Mouse (Mus musculus): ENCODE measurements around the gene Klk13. TPM values are rescaled to one million over a fixed set of nuclear protein-coding genes. Genes with fewer than 3 reads are reported as not detected.

Klk13 gene
- polyA plus RNA-seq, 1 experiment from 2014 or later = not detected

DNA sequence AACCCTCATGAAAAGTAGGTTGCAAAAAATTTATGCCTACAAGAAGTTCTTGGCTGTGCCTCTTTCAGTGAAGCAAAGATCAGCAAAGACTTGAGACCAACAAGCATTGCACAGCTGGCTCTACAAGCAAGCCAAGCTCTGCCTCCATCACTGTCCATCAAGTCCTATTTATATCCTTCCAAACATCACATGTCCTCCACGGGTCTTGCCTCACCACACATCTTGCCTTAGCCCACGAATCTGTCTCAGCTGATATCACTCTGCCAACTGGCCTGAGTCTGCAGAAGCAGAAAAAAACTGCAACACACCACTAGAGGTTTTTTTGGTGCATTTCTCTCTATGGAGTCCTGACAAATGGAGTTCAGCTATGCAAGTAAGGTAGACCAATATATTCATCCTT is 40.4 kb downstream of the Klk13 start:
- Histone ChIP-seq H3K4me3 (ENCODE audit: low read depth, low read length) (no peak overlapping the region), H3K9ac (ENCODE audit: low read length) (no peak overlapping the region), H3K36me3 (ENCODE audit: control insufficient read depth, insufficient read depth, low read length) (no peaks in the 10 kb centered on the region), H3K4me2 (ENCODE audit: low read depth) (no peak overlapping the region), H3K9me3 (ENCODE audit: control insufficient read depth, low read length) (no peaks in the 10 kb centered on the region), H3K27me3 (ENCODE audit: control insufficient read depth, insufficient read depth, low read length) (no peaks in the 10 kb centered on the region), H3K27ac (ENCODE audit: low read depth, low read length) (no peak overlapping the region), H3K4me1 (ENCODE audit: control insufficient read depth, insufficient read depth, low read length) (no peaks in the 10 kb centered on the region)
- no peak for DNase-seq (ENCODE audit: low spot score)
- ATAC-seq (ENCODE audit: insufficient read depth, low FRiP score, low TSS enrichment) = no peak
- WGBS = 67% methylated on average over 2 of the region's 2 CpGs

DNA sequence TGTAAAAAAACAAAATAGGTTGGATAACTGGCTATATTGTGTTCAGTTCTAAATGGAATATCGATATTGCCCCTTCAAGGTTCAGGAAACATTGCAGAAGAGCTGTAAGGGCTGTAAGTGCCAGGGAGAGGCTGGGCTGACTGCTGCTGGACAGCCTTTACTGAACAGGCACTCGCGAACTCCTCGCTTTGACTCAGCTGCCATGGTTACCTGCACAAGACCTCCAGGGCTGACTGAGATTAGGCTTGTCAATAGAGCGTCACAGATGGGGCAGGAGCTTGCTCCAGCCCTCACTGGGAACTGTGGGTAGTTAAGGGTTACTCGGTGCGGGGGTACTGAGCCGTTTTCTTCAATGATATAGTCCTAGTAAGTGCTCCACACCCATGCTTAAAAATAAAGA is 54.1 kb downstream of the Klk13 start:
- no peak overlapping the region for H3K27ac ChIP-seq (ENCODE audit: low read depth, low read length)
- no peak overlapping the region for H3K9ac ChIP-seq (ENCODE audit: low read length)
- WGBS = 55% methylated on average over 8 of the region's 8 CpGs
- no peaks in the 10 kb centered on the region for H3K9me3 ChIP-seq (ENCODE audit: control insufficient read depth, low read length)
- no peaks in the 10 kb centered on the region for H3K27me3 ChIP-seq (ENCODE audit: control insufficient read depth, insufficient read depth, low read length)
- H3K4me3 ChIP-seq (ENCODE audit: low read depth, low read length) = no peak overlapping the region
- H3K4me2 ChIP-seq (ENCODE audit: low read depth) = no peak overlapping the region
- H3K4me1 ChIP-seq (ENCODE audit: control insufficient read depth, insufficient read depth, low read length) = no peaks in the 10 kb centered on the region
- DNase-seq (ENCODE audit: low spot score) (no peak), ATAC-seq (ENCODE audit: insufficient read depth, low FRiP score, low TSS enrichment) (no peak)
- H3K36me3 ChIP-seq (ENCODE audit: control insufficient read depth, insufficient read depth, low read length) = no peaks in the 10 kb centered on the region

DNA sequence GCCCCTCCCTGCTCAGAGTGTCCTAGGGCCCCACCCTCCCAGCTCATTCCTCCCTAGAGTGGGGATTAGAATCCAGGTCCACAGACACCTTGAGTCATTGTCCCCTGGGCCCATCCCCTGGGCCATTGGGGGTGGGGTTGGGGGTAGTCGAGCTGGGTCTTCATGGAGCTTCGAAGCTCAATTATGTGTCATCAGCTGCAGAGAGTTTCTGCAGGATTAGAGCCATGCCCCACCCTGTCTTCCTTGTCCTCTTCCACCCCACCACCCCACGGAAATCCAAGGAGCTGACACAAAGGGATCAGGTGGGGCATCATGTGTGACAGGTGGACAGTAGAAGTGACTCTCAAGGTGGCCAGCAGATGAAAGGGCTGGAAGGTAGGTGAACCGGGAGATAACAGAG is 56.2 kb downstream of the Klk13 start, which contains the start of gene Klk12:
TSS of gene Klk12 (plus strand) at position 301 of the 400 bp plus-strand sequence.
- Histone ChIP-seq H3K4me1 (ENCODE audit: control insufficient read depth, insufficient read depth, low read length) (no peaks in the 10 kb centered on the region), H3K4me3 (ENCODE audit: low read depth, low read length) (no peak within 1 kb of the TSS), H3K4me2 (ENCODE audit: low read depth) (no peak within 1 kb of the TSS), H3K36me3 (ENCODE audit: control insufficient read depth, insufficient read depth, low read length) (no peaks in the 10 kb centered on the region), H3K27me3 (ENCODE audit: control insufficient read depth, insufficient read depth, low read length) (no peaks in the 10 kb centered on the region), H3K27ac (ENCODE audit: low read depth, low read length) (no peak within 1 kb of the TSS), H3K9me3 (ENCODE audit: control insufficient read depth, low read length) (no peaks in the 10 kb centered on the region), H3K9ac (ENCODE audit: low read length) (no peak within 1 kb of the TSS)
- 85% methylated on average over 4 of the region's 4 CpGs for WGBS
- DNase-seq (ENCODE audit: low spot score) (no peak), ATAC-seq (ENCODE audit: insufficient read depth, low FRiP score, low TSS enrichment) (no peak)

DNA sequence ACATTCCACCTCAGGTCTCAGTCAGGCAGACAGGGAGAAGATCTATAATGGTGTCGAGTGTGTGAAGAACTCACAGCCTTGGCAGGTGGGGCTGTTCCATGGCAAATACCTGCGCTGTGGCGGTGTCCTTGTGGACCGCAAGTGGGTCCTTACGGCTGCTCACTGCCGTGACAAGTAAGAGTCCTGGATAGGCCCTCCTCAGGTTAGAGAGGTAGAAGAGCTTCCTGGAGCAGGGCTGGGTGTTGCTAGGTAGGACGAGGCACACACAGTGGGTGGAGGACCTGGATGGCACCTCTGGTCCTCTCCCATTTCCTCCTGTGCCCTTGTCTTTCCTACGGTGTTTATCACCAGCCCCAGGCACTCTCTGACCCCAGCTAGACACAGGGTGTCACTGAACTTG is 57.3 kb downstream of the Klk13 start:
- H3K4me1 ChIP-seq (ENCODE audit: control insufficient read depth, insufficient read depth, low read length) = no peaks in the 10 kb centered on the region
- no peak for DNase-seq (ENCODE audit: low spot score)
- no peak overlapping the region for H3K4me2 ChIP-seq (ENCODE audit: low read depth)
- ATAC-seq (ENCODE audit: insufficient read depth, low FRiP score, low TSS enrichment) = no peak
- H3K9ac ChIP-seq (ENCODE audit: low read length) = no peak overlapping the region
- no peaks in the 10 kb centered on the region for H3K27me3 ChIP-seq (ENCODE audit: control insufficient read depth, insufficient read depth, low read length)
- no peak overlapping the region for H3K27ac ChIP-seq (ENCODE audit: low read depth, low read length)
- H3K4me3 ChIP-seq (ENCODE audit: low read depth, low read length) = no peak overlapping the region
- WGBS = 91% methylated on average over 8 of the region's 8 CpGs
- no peaks in the 10 kb centered on the region for H3K36me3 ChIP-seq (ENCODE audit: control insufficient read depth, insufficient read depth, low read length)
- no peaks in the 10 kb centered on the region for H3K9me3 ChIP-seq (ENCODE audit: control insufficient read depth, low read length)

DNA sequence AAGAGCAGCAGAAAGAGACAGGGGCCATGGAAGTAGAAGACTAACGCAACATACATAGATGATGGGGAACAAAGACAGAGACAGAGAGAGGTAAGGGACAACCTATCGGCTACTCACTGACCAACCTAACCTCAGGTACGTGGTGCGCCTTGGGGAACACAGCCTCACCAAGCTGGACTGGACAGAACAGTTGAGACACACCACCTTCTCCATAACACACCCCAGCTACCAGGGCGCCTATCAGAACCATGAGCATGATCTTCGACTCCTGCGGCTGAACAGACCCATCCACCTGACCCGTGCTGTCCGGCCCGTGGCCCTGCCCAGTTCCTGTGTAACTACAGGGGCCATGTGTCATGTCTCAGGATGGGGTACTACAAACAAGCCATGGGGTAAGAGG is 58.3 kb downstream of the Klk13 start:
- DNase-seq (ENCODE audit: low spot score) (no peak), ATAC-seq (ENCODE audit: insufficient read depth, low FRiP score, low TSS enrichment) (no peak)
- Histone ChIP-seq H3K4me3 (ENCODE audit: low read depth, low read length) (no peak overlapping the region), H3K4me2 (ENCODE audit: low read depth) (no peak overlapping the region), H3K27me3 (ENCODE audit: control insufficient read depth, insufficient read depth, low read length) (no peaks in the 10 kb centered on the region), H3K9me3 (ENCODE audit: control insufficient read depth, low read length) (no peaks in the 10 kb centered on the region), H3K27ac (ENCODE audit: low read depth, low read length) (no peak overlapping the region), H3K4me1 (ENCODE audit: control insufficient read depth, insufficient read depth, low read length) (no peaks in the 10 kb centered on the region), H3K36me3 (ENCODE audit: control insufficient read depth, insufficient read depth, low read length) (no peaks in the 10 kb centered on the region), H3K9ac (ENCODE audit: low read length) (no peak overlapping the region)
- WGBS = 95% methylated on average over 10 of the region's 10 CpGs

DNA sequence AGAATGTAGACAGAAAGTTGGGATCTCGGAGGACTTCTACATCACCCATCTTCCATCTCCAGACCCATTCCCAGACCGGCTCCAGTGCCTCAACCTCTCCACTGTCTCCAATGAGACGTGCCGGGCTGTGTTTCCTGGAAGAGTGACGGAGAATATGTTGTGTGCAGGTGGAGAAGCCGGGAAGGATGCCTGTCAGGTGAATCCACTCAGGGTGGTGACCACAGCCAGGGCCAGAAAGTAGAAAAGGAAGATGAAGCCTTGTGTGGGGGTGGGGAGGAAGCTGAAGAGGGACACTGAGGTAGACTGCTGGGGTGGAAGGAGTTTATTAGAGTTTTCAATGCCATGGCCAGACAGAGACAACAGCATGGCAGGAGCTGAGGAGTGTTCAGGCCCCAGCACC is 59.5 kb downstream of the Klk13 start:
- Histone ChIP-seq H3K27ac (ENCODE audit: low read depth, low read length) (no peak overlapping the region), H3K9me3 (ENCODE audit: control insufficient read depth, low read length) (no peaks in the 10 kb centered on the region), H3K9ac (ENCODE audit: low read length) (no peak overlapping the region), H3K27me3 (ENCODE audit: control insufficient read depth, insufficient read depth, low read length) (no peaks in the 10 kb centered on the region), H3K4me1 (ENCODE audit: control insufficient read depth, insufficient read depth, low read length) (no peaks in the 10 kb centered on the region), H3K4me3 (ENCODE audit: low read depth, low read length) (no peak overlapping the region), H3K4me2 (ENCODE audit: low read depth) (no peak overlapping the region), H3K36me3 (ENCODE audit: control insufficient read depth, insufficient read depth, low read length) (no peaks in the 10 kb centered on the region)
- DNase-seq (ENCODE audit: low spot score) = no peak
- no peak for ATAC-seq (ENCODE audit: insufficient read depth, low FRiP score, low TSS enrichment)
- 90% methylated on average over 6 of the region's 6 CpGs for WGBS

DNA sequence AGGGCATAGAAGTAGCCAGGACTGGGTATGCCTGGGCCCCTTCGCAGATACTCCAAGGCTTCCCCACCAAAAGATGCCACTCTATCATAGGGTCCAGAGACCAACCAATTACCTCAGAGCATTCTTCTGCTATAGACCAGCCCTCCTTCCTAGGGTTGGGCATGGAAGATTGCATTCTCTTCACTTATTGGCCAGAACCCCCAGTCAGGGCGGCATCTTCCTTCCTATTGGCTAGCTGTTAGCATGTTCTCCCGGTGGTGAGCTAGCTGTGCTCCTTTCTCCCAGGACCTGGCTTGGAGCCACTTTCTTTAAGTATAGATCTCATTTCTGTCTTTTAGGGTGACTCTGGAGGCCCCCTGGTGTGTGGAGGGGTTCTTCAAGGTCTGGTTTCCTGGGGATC is 60.5 kb downstream of the Klk13 start:
- 67% methylated on average over 3 of the region's 3 CpGs for WGBS
- no peak overlapping the region for H3K4me2 ChIP-seq (ENCODE audit: low read depth)
- no peaks in the 10 kb centered on the region for H3K9me3 ChIP-seq (ENCODE audit: control insufficient read depth, low read length)
- no peaks in the 10 kb centered on the region for H3K27me3 ChIP-seq (ENCODE audit: control insufficient read depth, insufficient read depth, low read length)
- H3K4me3 ChIP-seq (ENCODE audit: low read depth, low read length) = no peak overlapping the region
- H3K36me3 ChIP-seq (ENCODE audit: control insufficient read depth, insufficient read depth, low read length) = no peaks in the 10 kb centered on the region
- H3K4me1 ChIP-seq (ENCODE audit: control insufficient read depth, insufficient read depth, low read length) = no peaks in the 10 kb centered on the region
- ATAC-seq (ENCODE audit: insufficient read depth, low FRiP score, low TSS enrichment) (no peak), DNase-seq (ENCODE audit: low spot score) (no peak)
- H3K27ac ChIP-seq (ENCODE audit: low read depth, low read length) = no peak overlapping the region
- no peak overlapping the region for H3K9ac ChIP-seq (ENCODE audit: low read length)

DNA sequence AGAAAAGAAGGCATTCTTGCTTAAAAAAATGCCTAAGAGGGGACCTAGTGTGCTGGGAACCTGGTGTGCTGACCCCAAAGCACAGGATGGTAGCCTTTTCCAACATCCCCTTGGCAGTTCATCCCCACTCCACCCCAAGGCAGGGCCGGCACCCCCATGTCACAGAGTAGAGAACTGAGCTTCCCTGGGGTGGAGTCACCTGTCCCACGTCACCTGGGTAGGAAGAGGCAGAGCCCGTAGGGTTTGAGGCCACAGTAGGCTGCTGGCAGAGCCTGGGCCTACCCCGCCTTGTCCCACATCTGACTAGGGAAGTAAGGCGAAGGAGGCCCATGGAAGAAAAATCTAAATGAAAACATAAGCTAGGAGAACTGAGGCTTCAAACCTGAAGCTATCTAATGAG is 62.0 kb downstream of the Klk13 start, which contains the start of gene Klk11:
TSS of gene Klk11 (plus strand) at position 241 of the 400 bp plus-strand sequence.
- Histone ChIP-seq H3K9me3 (ENCODE audit: control insufficient read depth, low read length) (no peaks in the 10 kb centered on the region), H3K4me2 (ENCODE audit: low read depth) (no peak within 1 kb of the TSS), H3K4me3 (ENCODE audit: low read depth, low read length) (no peak within 1 kb of the TSS), H3K36me3 (ENCODE audit: control insufficient read depth, insufficient read depth, low read length) (no peaks in the 10 kb centered on the region), H3K4me1 (ENCODE audit: control insufficient read depth, insufficient read depth, low read length) (no peaks in the 10 kb centered on the region), H3K27me3 (ENCODE audit: control insufficient read depth, insufficient read depth, low read length) (no peaks in the 10 kb centered on the region), H3K9ac (ENCODE audit: low read length) (no peak within 1 kb of the TSS; the same call in 1 of the 2 replicates), H3K27ac (ENCODE audit: low read depth, low read length) (no peak within 1 kb of the TSS)
- no peak for ATAC-seq (ENCODE audit: insufficient read depth, low FRiP score, low TSS enrichment)
- WGBS = 94% methylated on average over 5 of the region's 5 CpGs
- DNase-seq (ENCODE audit: low spot score) = no peak

DNA sequence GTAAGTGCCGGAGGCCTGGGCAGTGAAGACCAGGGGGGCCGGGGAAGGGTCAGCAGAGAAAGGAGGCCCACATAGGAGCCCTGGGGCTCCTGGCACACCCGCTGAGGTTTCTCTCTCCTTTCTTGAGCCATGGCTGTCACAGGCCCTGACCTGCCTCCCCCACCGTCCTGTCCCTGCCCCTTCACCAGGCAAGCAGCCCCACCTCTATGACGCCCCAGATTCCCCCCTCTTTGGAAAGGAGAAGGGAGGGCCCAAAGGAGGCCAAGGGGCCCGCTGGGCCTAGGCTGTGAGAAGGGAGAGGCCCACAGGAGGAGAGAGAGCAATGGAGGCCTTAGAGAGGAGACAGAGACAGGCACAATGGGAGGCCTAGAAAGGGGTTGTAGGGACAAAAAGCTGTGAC is 62.4 kb downstream of the Klk13 start:
- DNase-seq (ENCODE audit: low spot score) (no peak), ATAC-seq (ENCODE audit: insufficient read depth, low FRiP score, low TSS enrichment) (no peak)
- no peak overlapping the region for H3K27ac ChIP-seq (ENCODE audit: low read depth, low read length)
- WGBS = 55% methylated on average over 6 of the region's 6 CpGs
- H3K9ac ChIP-seq (ENCODE audit: low read length) = no peak overlapping the region; the same call in 1 of the 2 replicates
- H3K36me3 ChIP-seq (ENCODE audit: control insufficient read depth, insufficient read depth, low read length) = no peaks in the 10 kb centered on the region
- H3K4me2 ChIP-seq (ENCODE audit: low read depth) = no peak overlapping the region
- no peaks in the 10 kb centered on the region for H3K9me3 ChIP-seq (ENCODE audit: control insufficient read depth, low read length)
- H3K27me3 ChIP-seq (ENCODE audit: control insufficient read depth, insufficient read depth, low read length) = no peaks in the 10 kb centered on the region
- no peak overlapping the region for H3K4me3 ChIP-seq (ENCODE audit: low read depth, low read length)
- no peaks in the 10 kb centered on the region for H3K4me1 ChIP-seq (ENCODE audit: control insufficient read depth, insufficient read depth, low read length)
